Mouse (Mus musculus): ENCODE data around the gene Klhl21.

DNA sequence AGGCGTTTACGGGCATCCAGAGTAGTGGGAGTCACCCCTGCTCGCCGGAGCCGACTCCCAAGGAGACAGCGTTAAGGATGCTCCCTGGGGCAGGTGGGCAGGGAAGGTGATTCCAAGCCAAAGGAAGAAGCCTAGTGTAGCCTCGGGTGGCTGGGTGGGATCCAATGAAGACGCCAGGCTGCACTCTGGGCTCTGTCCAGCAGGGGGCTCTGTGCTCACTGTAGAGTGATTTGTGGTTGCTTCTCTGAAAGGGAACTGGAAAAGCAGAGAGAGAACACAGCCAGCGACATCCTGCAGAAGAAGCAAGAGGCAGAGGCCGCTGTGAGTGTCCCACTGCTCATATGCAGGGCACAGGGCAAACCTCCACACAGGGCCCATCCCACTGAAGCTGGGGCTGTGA, 30.9 kb upstream of the Klhl21 start:
- TF ChIP-seq CTCF (IDR thresholded peaks at IDR 0.05; ENCODE audit: borderline replicate concordance, insufficient read depth, low read length) = peak; percentile 77
- TF ChIP-seq POLR2A (IDR thresholded peaks at IDR 0.05; ENCODE audit: low read depth, low read length) = no peak
